Mouse (Mus musculus) megakaryocyte, embryonic 14.5 days (primary cell): Measurements from ENCODE around the gene Olfr832.
"Not testable (repeated sequence)": the region's sequence is repeated elsewhere in the genome, so short reads cannot be mapped to it uniquely, and the experiment has no call there.

Experiments
- FLI1 ChIP-seq: IDR thresholded peaks from 2 replicates; pipeline ENCODE4 v1.6.1; 2012; ENCODE audit warnings: low read length, inconsistent platforms, mixed read lengths
- GATA1 ChIP-seq: IDR thresholded peaks from 3 replicates; pipeline ENCODE4 v1.6.1; 2012; ENCODE audit warnings: mixed read lengths, low read length, inconsistent platforms, borderline replicate concordance

GRCm38 (mm10) chr9:18907699-18908098, 29.2 kb upstream of the Olfr832 start:
- TF ChIP-seq FLI1, GATA1: not testable (repeated sequence)
